Mouse (Mus musculus) liver, embryonic 13.5 days (tissue): Measurements from ENCODE around the gene Kank2. TPM values are rescaled to one million over a fixed set of nuclear protein-coding genes. Genes with fewer than 3 reads are reported as not detected.
"Not testable (repeated sequence)": the region's sequence is repeated elsewhere in the genome, so short reads cannot be mapped to it uniquely, and the experiment has no call there.

Experiments used
- ATAC-seq: fragments of 200-750 bp; cut with Nextera tagmentation; 2 replicates; pipeline ENCODE4 v1.8.0; 2017; ENCODE audit warnings: low read depth, mild to moderate bottlenecking, moderate number of reproducible peaks, moderate library complexity
- DNase-seq: peaks from one replicate; pipeline ENCODE4 v3.0.0; 2022
- H3K27ac ChIP-seq: fragments of 300-500 bp; sonication (generic); 2 replicates; pipeline ENCODE4 v1.5.1; 2015; ENCODE audit warnings: moderate library complexity, mild to moderate bottlenecking, inconsistent platforms
- H3K27me3 ChIP-seq: fragments of 300-500 bp; sonication (generic); 2 replicates; pipeline ENCODE4 v1.6.1; 2015; ENCODE audit warnings: mild to moderate bottlenecking, inconsistent platforms
- H3K36me3 ChIP-seq: fragments of 300-500 bp; sonication (generic); 2 replicates; pipeline ENCODE4 v1.6.1; 2015; ENCODE audit warnings: mild to moderate bottlenecking, inconsistent platforms
- H3K4me1 ChIP-seq: fragments of 300-500 bp; sonication (generic); replicated peaks from 2 replicates; pipeline ENCODE4 v1.6.1; 2015; ENCODE audit warnings: inconsistent platforms
- H3K4me2 ChIP-seq: fragments of 300-500 bp; sonication (generic); 2 replicates; pipeline ENCODE4 v1.6.1; 2015; ENCODE audit warnings: inconsistent platforms, mild to moderate bottlenecking, moderate library complexity
- H3K4me3 ChIP-seq: fragments of 300-500 bp; sonication (generic); replicated peaks from 2 replicates; pipeline ENCODE4 v1.5.1; 2015; ENCODE audit warnings: mild to moderate bottlenecking, inconsistent platforms
- H3K9ac ChIP-seq: fragments of 300-500 bp; sonication (generic); 2 replicates; pipeline ENCODE4 v1.6.1; 2015; ENCODE audit warnings: mild to moderate bottlenecking, inconsistent platforms
- H3K9me3 ChIP-seq: fragments of 300-500 bp; sonication (generic); replicated peaks from 2 replicates; pipeline ENCODE4 v1.6.1; 2016; ENCODE audit warnings: inconsistent platforms
- WGBS: fragments of 180-500 bp; shearing (Covaris S2); methylation state at CpG from one replicate; pipeline ENCODE4 v1.1.7; 2015; ENCODE audit not compliant: insufficient replicate concordance; 5-methylcytosine and 5-hydroxymethylcytosine counted together
- polyA plus RNA-seq: library from polyadenylated mRNA; unstranded; fragments of >200 nt; fragmentation: Nextera tagmentation; extraction: Ambion mirVana; gene quantifications from 2 replicates; pipeline ENCODE4 v1.2.1, GENCODE M21; 2015

Gene Kank2
- polyA plus RNA-seq, 1 experiment from 2014 or later, result 2.6 TPM

GRCm38 (mm10) chr9:21784517-21785307, 13.8 kb downstream of the Kank2 start:
- Histone ChIP-seq H3K27me3 (no peaks in the 10 kb centered on the region), H3K4me2 (no peak overlapping the region), H3K9ac (no peak overlapping the region), H3K36me3 (peaks cover 27% of the 10 kb centered on the region), H3K9me3 (no peaks in the 10 kb centered on the region), H3K4me3 (no peak overlapping the region), H3K4me1 (peaks cover 8% of the 10 kb centered on the region), H3K27ac (no peak overlapping the region)
- DNase-seq (no peak), ATAC-seq (no peak)
- WGBS, result 68% methylated on average over 7 of the region's 7 CpGs

- no peak for DNase-seq
- H3K4me2 ChIP-seq, result no peak overlapping the region
- peaks cover 49% of the 10 kb centered on the region for H3K36me3 ChIP-seq
- ATAC-seq, result no peak
- H3K9me3 ChIP-seq, result no peaks in the 10 kb centered on the region
- H3K27ac ChIP-seq, result no peak overlapping the region
- H3K4me1 ChIP-seq, result peaks cover 5% of the 10 kb centered on the region
- no peaks in the 10 kb centered on the region for H3K27me3 ChIP-seq
- no peak overlapping the region for H3K4me3 ChIP-seq
- WGBS, result 55% methylated on average over 15 of the region's 15 CpGs
- H3K9ac ChIP-seq, result no peak overlapping the region
Measured at GRCm38 (mm10) chr9:21781657-21782468, 16.7 kb downstream of the Kank2 start.

- DNase-seq (no peak), ATAC-seq (no peak)
Measured at GRCm38 (mm10) chr9:21777726-21778125, 20.8 kb downstream of the Kank2 start.

DNA sequence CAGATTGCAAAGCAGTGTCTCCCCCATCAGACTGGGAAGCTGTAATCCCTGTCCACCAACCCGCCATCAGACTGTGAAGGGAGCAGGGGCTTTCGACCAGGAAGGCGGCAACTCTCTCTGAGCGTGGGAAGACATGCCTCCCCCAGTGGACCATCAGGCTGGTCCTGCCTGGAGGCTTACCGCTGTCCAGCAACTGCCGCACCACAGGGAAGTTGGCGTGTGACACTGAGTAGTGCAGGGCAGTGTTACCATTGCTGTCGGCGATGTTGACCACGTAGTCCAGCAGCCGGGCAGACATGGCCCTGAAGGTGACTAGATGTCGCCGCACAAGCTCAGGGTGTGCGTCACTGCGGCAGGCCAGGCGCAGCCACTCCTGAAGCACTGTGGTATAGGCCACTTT, 24.2 kb downstream of the Kank2 start:
- Histone ChIP-seq H3K36me3 (peaks cover 61% of the 10 kb centered on the region), H3K27ac (no peak overlapping the region), H3K27me3 (no peaks in the 10 kb centered on the region), H3K9me3 (no peaks in the 10 kb centered on the region), H3K4me1 (no peaks in the 10 kb centered on the region), H3K9ac (no peak overlapping the region), H3K4me2 (no peak overlapping the region), H3K4me3 (no peak overlapping the region)
- DNase-seq (no peak), ATAC-seq (no peak)
- 83% methylated on average over 16 of the region's 16 CpGs for WGBS

More at GRCm38 (mm10) chr9:21777726-21778125, 20.8 kb downstream of the Kank2 start:
- Histone ChIP-seq H3K36me3 (peaks cover 66% of the 10 kb centered on the region), H3K4me1 (no peaks in the 10 kb centered on the region), H3K9ac (no peak overlapping the region), H3K27ac (no peak overlapping the region), H3K4me2 (no peak overlapping the region), H3K27me3 (no peaks in the 10 kb centered on the region), H3K9me3 (no peaks in the 10 kb centered on the region), H3K4me3 (no peak overlapping the region)
- WGBS, result 63% methylated on average over 3 of the region's 3 CpGs

DNA sequence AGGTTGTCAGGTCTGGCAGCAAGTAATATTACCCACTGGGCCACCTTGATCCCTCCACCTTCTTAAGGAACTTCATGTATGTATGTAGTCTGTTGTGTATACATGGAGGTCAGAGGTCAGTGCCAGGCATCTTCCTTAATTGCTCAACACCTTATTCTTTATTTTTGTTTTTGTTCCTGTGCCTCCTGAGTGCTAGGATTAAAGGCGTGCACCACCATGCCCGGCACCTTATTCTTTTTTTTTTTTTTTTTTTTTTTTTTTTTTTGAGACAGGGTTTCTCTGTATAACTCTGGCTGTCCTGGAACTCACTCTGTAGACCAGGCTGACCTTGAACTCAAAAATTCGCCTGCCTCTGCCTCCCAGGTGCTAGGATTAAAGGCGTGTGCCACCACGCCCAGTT, 25.1 kb downstream of the Kank2 start:
- 64% methylated on average over 5 of the region's 5 CpGs for WGBS
- not testable (repeated sequence) for ATAC-seq, H3K9me3 ChIP-seq, H3K4me3 ChIP-seq, H3K4me2 ChIP-seq, H3K9ac ChIP-seq, H3K4me1 ChIP-seq, H3K27me3 ChIP-seq, DNase-seq, H3K27ac ChIP-seq
- peaks cover 51% of the 10 kb centered on the region for H3K36me3 ChIP-seq

DNA sequence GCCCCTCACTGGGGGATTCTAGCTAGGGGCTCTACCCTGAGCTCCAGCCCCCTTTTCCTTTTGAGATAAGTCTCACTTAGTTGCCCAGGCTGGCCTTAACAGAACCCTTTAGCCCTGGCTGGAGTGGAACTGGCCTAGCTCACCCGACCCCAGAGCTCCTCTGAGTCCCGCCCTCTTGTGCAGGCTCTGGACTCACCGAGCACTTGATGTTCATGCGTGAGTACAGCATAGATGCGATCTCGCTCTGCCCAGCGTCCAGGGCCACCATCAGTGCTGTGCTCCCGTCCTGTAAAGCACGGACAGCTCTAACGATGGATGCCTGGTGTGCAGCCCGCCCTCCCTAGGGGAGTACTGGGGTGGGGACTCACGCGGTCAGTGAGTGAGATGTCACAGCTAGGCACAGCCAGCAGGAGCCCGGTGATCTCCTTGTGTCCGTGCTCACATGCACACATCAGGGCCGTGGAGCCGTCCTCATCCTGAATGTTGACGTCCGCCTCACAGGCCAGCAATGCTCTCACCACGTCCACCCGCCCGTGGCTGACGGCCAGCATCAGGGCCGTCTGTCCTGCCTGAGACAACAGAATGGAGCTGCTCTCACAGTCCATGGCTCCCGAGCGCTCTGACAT, 28.9 kb downstream of the Kank2 start:
- Histone ChIP-seq H3K4me1 (no peaks in the 10 kb centered on the region), H3K4me3 (no peak overlapping the region), H3K9ac (no peak overlapping the region), H3K9me3 (no peaks in the 10 kb centered on the region), H3K27ac (peak overlapping the region; percentile 4), H3K4me2 (no peak overlapping the region), H3K36me3 (peaks cover 31% of the 10 kb centered on the region), H3K27me3 (no peaks in the 10 kb centered on the region)
- DNase-seq (no peak), ATAC-seq (no peak; the same call in 1 of the 2 replicates)
- WGBS, result 77% methylated on average over 26 of the region's 26 CpGs

DNA sequence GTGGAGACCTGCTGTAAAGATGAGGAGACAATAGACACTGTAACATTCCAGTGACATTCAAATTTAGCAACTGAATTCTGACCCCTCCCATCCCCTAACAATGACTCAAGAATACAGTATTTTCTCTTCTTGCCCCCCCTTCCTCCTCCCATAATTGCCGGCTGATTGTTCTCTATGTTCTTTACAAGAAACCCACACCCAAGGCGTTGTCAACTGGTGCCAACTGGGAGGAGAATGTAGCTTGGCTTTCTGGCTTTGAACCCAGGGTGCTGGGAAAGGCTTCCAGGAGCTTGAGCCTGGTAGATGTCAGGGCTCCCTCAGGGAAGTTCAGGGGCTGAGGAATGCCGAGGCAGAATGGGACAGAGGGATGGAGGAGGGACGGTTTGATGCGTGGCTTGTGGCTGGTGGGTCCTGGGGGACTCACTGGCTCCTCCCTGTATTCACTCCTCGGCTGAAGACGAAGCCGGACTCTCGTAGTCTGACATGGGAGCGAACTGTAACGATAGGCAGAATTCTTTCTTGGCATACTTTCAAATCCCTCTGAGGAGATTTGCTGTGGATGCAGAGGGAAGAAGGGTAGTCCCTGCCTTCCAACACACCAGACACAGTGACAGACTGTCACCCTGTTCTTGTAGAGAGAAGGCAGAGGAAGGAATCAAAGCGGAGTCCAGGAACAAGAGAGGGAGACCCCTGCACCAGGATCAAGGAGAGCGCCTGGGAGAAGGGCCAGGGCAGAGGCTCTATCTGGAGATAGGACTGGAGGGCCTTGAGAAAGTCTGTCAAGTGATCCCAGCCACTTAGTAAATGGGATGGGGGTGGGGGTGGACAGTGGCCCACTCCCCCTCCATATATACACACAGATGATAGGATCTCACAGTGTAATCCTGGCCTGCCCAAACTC, 29.8 kb downstream of the Kank2 start:
- Histone ChIP-seq H3K36me3 (peaks cover 23% of the 10 kb centered on the region), H3K27me3 (no peaks in the 10 kb centered on the region), H3K4me1 (no peaks in the 10 kb centered on the region), H3K27ac (no peak overlapping the region; the same call in 1 of the 2 replicates), H3K9me3 (no peaks in the 10 kb centered on the region), H3K9ac (no peak overlapping the region), H3K4me3 (no peak overlapping the region), H3K4me2 (no peak overlapping the region)
- 74% methylated on average over 13 of the region's 13 CpGs for WGBS
- ATAC-seq, result no peak
- no peak for DNase-seq

DNA sequence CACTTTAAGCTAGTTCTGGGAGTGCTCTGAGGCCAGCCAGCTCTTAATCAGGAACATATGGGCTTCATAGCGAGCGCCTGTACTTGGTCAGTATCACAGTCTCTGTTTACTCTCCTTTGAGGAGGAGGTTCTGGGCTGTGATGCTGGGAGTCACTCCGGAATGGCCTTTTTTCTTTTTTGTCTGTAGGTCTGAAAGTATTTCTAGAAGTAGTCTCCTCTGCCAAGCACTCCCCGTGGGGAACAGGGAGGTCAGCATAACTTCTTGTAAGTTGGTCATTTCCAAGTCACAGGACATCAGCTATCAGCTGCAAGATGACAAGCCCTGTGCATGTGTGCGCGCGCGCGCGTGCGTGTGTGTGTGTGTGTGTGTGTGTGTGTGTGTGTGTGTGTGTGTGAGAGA, 30.6 kb downstream of the Kank2 start:
- ATAC-seq (no peak), DNase-seq (no peak)
- Histone ChIP-seq H3K36me3 (peaks cover 19% of the 10 kb centered on the region), H3K4me2 (no peak overlapping the region), H3K4me1 (no peaks in the 10 kb centered on the region), H3K4me3 (no peak overlapping the region), H3K9me3 (no peaks in the 10 kb centered on the region), H3K27ac (no peak overlapping the region), H3K9ac (no peak overlapping the region), H3K27me3 (no peaks in the 10 kb centered on the region)
- WGBS, result 83% methylated on average over 11 of the region's 11 CpGs

DNA sequence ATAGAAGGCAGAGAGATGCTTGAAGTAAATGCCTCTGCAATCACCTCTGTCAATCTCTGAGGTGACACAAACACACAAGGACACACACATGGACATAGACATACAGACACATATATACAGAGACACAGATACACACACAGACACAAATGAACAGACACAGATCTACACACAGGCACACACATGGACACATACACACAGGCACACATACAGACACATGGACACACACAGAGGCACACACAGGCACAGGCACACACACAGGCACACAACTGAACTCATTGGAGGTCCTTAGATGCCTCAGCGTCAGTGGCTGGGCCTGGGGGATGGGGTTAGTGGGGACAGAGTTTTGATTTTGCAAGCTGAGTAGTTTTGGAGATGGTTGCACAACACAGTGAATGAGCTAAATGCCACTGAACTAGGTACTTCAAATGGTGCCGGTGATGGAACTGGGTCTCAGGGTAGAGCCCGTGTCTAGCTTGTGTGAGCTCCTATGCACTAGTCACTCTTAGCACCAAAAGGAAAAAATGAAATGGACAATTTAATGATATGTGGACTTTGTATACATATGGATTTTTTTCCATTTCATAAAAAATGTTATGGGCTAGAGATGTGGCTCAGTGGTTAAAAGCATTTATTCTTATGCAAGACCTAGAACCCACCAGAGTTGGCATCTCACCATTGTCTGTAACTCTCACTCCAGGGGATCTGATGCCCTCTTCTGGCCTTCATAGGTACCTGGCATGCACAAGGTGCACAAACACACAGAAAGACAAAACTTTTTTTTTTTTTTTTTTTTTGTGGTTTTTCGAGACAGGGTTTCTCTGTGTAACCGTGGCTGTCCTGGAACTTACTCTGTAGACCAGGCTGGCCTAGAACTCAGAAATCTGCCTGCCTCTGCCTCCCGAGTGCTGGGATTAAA, 34.2 kb downstream of the Kank2 start:
- ATAC-seq, result no peak
- 76% methylated on average over 6 of the region's 6 CpGs for WGBS
- H3K27me3 ChIP-seq, result no peaks in the 10 kb centered on the region
- no peak for DNase-seq
- no peaks in the 10 kb centered on the region for H3K9me3 ChIP-seq
- H3K4me1 ChIP-seq, result peaks cover 22% of the 10 kb centered on the region
- H3K27ac ChIP-seq, result no peak overlapping the region
- no peak overlapping the region for H3K9ac ChIP-seq
- H3K4me2 ChIP-seq, result no peak overlapping the region
- H3K4me3 ChIP-seq, result no peak overlapping the region
- H3K36me3 ChIP-seq, result peaks cover 4% of the 10 kb centered on the region; the same call in 1 of the 2 replicates

- ATAC-seq, result no peak
- Histone ChIP-seq H3K36me3 (peaks cover 21% of the 10 kb centered on the region), H3K9me3 (no peaks in the 10 kb centered on the region), H3K4me2 (no peak overlapping the region), H3K27me3 (no peaks in the 10 kb centered on the region), H3K4me3 (no peak overlapping the region), H3K4me1 (peaks cover 45% of the 10 kb centered on the region), H3K27ac (no peak overlapping the region), H3K9ac (no peak overlapping the region)
- DNase-seq, result no peak
Measured at GRCm38 (mm10) chr9:21762135-21762534, 36.4 kb downstream of the Kank2 start.
